Mouse (Mus musculus) gastrocnemius, adult 8-10 months (tissue): Measurements from ENCODE around the gene Gm26602. TPM values are rescaled to one million over a fixed set of nuclear protein-coding genes. Genes with fewer than 3 reads are reported as not detected.

Experiments
- DNase-seq, 2 experiments: peaks; one replicate each; pipeline ENCODE4 v3.0.0; 2022; ENCODE audit warnings: low spot score in 2 of 2
- total RNA-seq, 4 experiments: library from RNA; stranded (reverse); gene quantifications; 2 replicates each; pipeline ENCODE4 v1.2.4; 2022

Gm26602 gene
- total RNA-seq, 4 experiments from 2014 or later, result not detected

- peak; percentile 76 to 77 for DNase-seq
Observed at GRCm38 (mm10) chr10:79916808-79917531, 6.3 kb downstream of the Gm26602 start, which contains the start of gene Kiss1r. Gene Kiss1r, plus strand, starts transcription at chr10:79916971.

- no peak for DNase-seq
Observed at GRCm38 (mm10) chr10:79917532-79918100, 7.0 kb downstream of the Gm26602 start.

GRCm38 (mm10) chr10:79918231-79919078, 7.8 kb downstream of the Gm26602 start:
- no peak for DNase-seq

- no peak for DNase-seq
Observed at GRCm38 (mm10) chr10:79919251-79919849, 8.7 kb downstream of the Gm26602 start.

- no peak for DNase-seq
Observed at GRCm38 (mm10) chr10:79920056-79920890, 9.6 kb downstream of the Gm26602 start.

- DNase-seq, result no peak
Observed at GRCm38 (mm10) chr10:79920958-79921535, 10.4 kb downstream of the Gm26602 start, which contains the start of gene R3hdm4. Gene R3hdm4, minus strand, starts transcription at chr10:79921208.

GRCm38 (mm10) chr10:79921572-79921971, 10.9 kb downstream of the Gm26602 start:
- DNase-seq, result no peak

- DNase-seq, result peak; percentile 89 to 90
Observed at GRCm38 (mm10) chr10:79924998-79925784, 14.5 kb downstream of the Gm26602 start.

GRCm38 (mm10) chr10:79925785-79926490, 15.3 kb downstream of the Gm26602 start:
- DNase-seq, result no peak

GRCm38 (mm10) chr10:79926491-79927323, 16.1 kb downstream of the Gm26602 start, which contains the start of gene Arid3a:
Gene Arid3a, plus strand, starts transcription at chr10:79927043.
- DNase-seq, result peak; percentile 70 to 81

GRCm38 (mm10) chr10:79927324-79928029, 16.8 kb downstream of the Gm26602 start:
- no peak for DNase-seq

- DNase-seq, result no peak
Observed at GRCm38 (mm10) chr10:79928030-79928694, 17.5 kb downstream of the Gm26602 start.

GRCm38 (mm10) chr10:79928907-79929701, 18.4 kb downstream of the Gm26602 start:
- no peak for DNase-seq

- no peak for DNase-seq
Observed at GRCm38 (mm10) chr10:79929967-79930825, 19.5 kb downstream of the Gm26602 start.

- DNase-seq, result no peak
Observed at GRCm38 (mm10) chr10:79930826-79931186, 20.1 kb downstream of the Gm26602 start.
